ENCODE assay signal across 10 mouse cellular contexts in genomic region chr2:166135711-166136485, GRCm38 (mm10). TPM values are rescaled to one million over a fixed set of nuclear protein-coding genes. Genes with fewer than 3 reads are reported as not detected.
A peak's percentile ranks its signal among the peaks of the same experiment; 100 is the strongest.
DNase-seq lines count a peak whose midpoint lies in the region; ATAC-seq lines count a peak whose summit lies in the region.
"Had no signal": no experiment of that assay in that cellular context is flagged by ENCODE, and none has a peak within 500 bp of the region (broad histone marks: within the 10 kb centered on the region; RNA-seq: fewer than 3 reads in every experiment).

No protein-coding gene starts in this region.

- H3K27ac ChIP-seq in hindbrain, embryonic 12.5 days, result peak overlapping the region; percentile 40
- no peak overlapping the region; the same call in 1 of the 2 replicates for H3K27ac ChIP-seq in hindbrain, embryonic 11.5 days (ENCODE audit: low read depth, low read length)
- no peak overlapping the region; the same call in 1 of the 2 replicates for H3K27ac ChIP-seq in hindbrain, embryonic 16.5 days (ENCODE audit: low read depth, low read length)
- H3K27ac ChIP-seq in midbrain, embryonic 15.5 days, result peak overlapping the region; percentile 34; the same call in 1 of the 2 replicates

- peaks cover 27% of the 10 kb centered on the region for H3K4me1 ChIP-seq in hindbrain, embryonic 12.5 days
- H3K4me1 ChIP-seq in hindbrain, embryonic 11.5 days (replicated peaks; ENCODE audit: control insufficient read depth, insufficient read depth, low read length), result peaks cover 6% of the 10 kb centered on the region; the same call in 1 of the 2 replicates
- peaks cover 13% of the 10 kb centered on the region for H3K4me1 ChIP-seq in hindbrain, embryonic 16.5 days (ENCODE audit: control insufficient read depth, insufficient read depth, low read depth, low read length)
- H3K4me1 ChIP-seq in midbrain, embryonic 15.5 days, result peaks cover 16% of the 10 kb centered on the region

- peak; percentile 71 to 77 for DNase-seq in cerebellum, postnatal 10 days
- no peak for DNase-seq in cerebellum, adult 11-12 months
- DNase-seq in hindbrain, embryonic 11.5 days (ENCODE audit: low spot score), result no peak
- no peak for DNase-seq in urinary bladder, postnatal 4 days (ENCODE audit: low spot score in 2 of 2)

- H3K36me3 ChIP-seq in hindbrain, embryonic 12.5 days, result peaks cover 14% of the 10 kb centered on the region
- no peaks in the 10 kb centered on the region for H3K36me3 ChIP-seq in hindbrain, embryonic 11.5 days (ENCODE audit: control insufficient read depth, insufficient read depth, low read length)
- H3K36me3 ChIP-seq in hindbrain, embryonic 16.5 days (ENCODE audit: control insufficient read depth, insufficient read depth, low read length), result peaks cover 2% of the 10 kb centered on the region; the same call in 1 of the 2 replicates
- peaks cover 5% of the 10 kb centered on the region; the same call in 1 of the 2 replicates for H3K36me3 ChIP-seq in midbrain, embryonic 15.5 days (replicated peaks)

- H3K27me3 ChIP-seq in hindbrain, embryonic 12.5 days, result peaks cover 4% of the 10 kb centered on the region; the same call in 1 of the 2 replicates
- H3K27me3 ChIP-seq in hindbrain, embryonic 11.5 days (ENCODE audit: control insufficient read depth, insufficient read depth, low read length), result no peaks in the 10 kb centered on the region
- no peaks in the 10 kb centered on the region for H3K27me3 ChIP-seq in hindbrain, embryonic 16.5 days (replicated peaks; ENCODE audit: control insufficient read depth, insufficient read depth, low read length)
- no peaks in the 10 kb centered on the region for H3K27me3 ChIP-seq in midbrain, embryonic 15.5 days (replicated peaks)

- H3K4me2 ChIP-seq in hindbrain, embryonic 12.5 days (replicated peaks), result 0 out of 2 replicates have a peak overlapping the region, but pooled peaks have one; percentile 4
- no peak overlapping the region for H3K4me2 ChIP-seq in hindbrain, embryonic 11.5 days (replicated peaks; ENCODE audit: low read depth, low read length)
- H3K4me2 ChIP-seq in hindbrain, embryonic 16.5 days (ENCODE audit: low read length), result 0 out of 2 replicates have a peak overlapping the region, but pooled peaks have one; percentile 15
- H3K4me2 ChIP-seq in midbrain, embryonic 15.5 days, result no peak overlapping the region

- H3K9me3 ChIP-seq in hindbrain, embryonic 12.5 days (replicated peaks), result no peaks in the 10 kb centered on the region
- no peaks in the 10 kb centered on the region for H3K9me3 ChIP-seq in hindbrain, embryonic 11.5 days (ENCODE audit: control insufficient read depth, low read length)
- no peaks in the 10 kb centered on the region for H3K9me3 ChIP-seq in hindbrain, embryonic 16.5 days (ENCODE audit: control insufficient read depth, low read length)
- no peaks in the 10 kb centered on the region for H3K9me3 ChIP-seq in midbrain, embryonic 15.5 days

- 42% methylated on average over 16 of the region's 16 CpGs for WGBS in hindbrain, embryonic 12.5 days
- 56% methylated on average over 16 of the region's 16 CpGs for WGBS in hindbrain, embryonic 11.5 days
- 31% methylated on average over 16 of the region's 16 CpGs for WGBS in hindbrain, embryonic 16.5 days
- 28% methylated on average over 16 of the region's 16 CpGs for WGBS in midbrain, embryonic 15.5 days

- no peak for ATAC-seq in hindbrain, embryonic 12.5 days (ENCODE audit: low FRiP score)
- ATAC-seq in hindbrain, embryonic 11.5 days (ENCODE audit: low FRiP score), result no peak
- peak; percentile 74 for ATAC-seq in hindbrain, embryonic 16.5 days
- ATAC-seq in midbrain, embryonic 15.5 days (replicated peaks), result no peak; the same call in 1 of the 2 replicates
- no peak for ATAC-seq in CD4-positive, CD25-positive, alpha-beta regulatory T cell, adult 4 months
- ATAC-seq: inflammation-experienced regulatory T-cells, adult 6 months had no signal

- H3K4me3 ChIP-seq in hindbrain, embryonic 12.5 days, result no peak overlapping the region
- H3K4me3 ChIP-seq in hindbrain, embryonic 11.5 days (ENCODE audit: low read depth, low read length), result no peak overlapping the region
- no peak overlapping the region for H3K4me3 ChIP-seq in hindbrain, embryonic 16.5 days (ENCODE audit: low read length)
- no peak overlapping the region for H3K4me3 ChIP-seq in midbrain, embryonic 15.5 days
- H3K4me3 ChIP-seq: erythroblast, embryonic 14.5 days had no signal

- H3K9ac ChIP-seq in hindbrain, embryonic 12.5 days, result no peak overlapping the region
- H3K9ac ChIP-seq in hindbrain, embryonic 11.5 days (ENCODE audit: low read depth, low read length), result no peak overlapping the region
- H3K9ac ChIP-seq in hindbrain, embryonic 16.5 days (ENCODE audit: low read depth, low read length), result 0 out of 2 replicates have a peak overlapping the region, but pooled peaks have one; percentile 11
- no peak overlapping the region for H3K9ac ChIP-seq in midbrain, embryonic 15.5 days

RNA-seq across cellular contexts. Expression of gene Sulf2, which starts 19.6 kb away (rescaled TPM):
- 185 and 186 TPM in 2 replicates for polyA plus RNA-seq in hindbrain, embryonic 12.5 days (2016; fragmentation: Nextera tagmentation; extraction: Ambion mirVana)
- polyA plus RNA-seq in hindbrain, embryonic 11.5 days (2014; fragmentation: Nextera tagmentation; extraction: Ambion mirVana), result 104 and 115 TPM in 2 replicates
- 73.6 and 101 TPM in 2 replicates for polyA plus RNA-seq in hindbrain, embryonic 16.5 days (2015; fragmentation: Nextera tagmentation; extraction: Ambion mirVana)
- polyA plus RNA-seq in midbrain, embryonic 15.5 days (2015; fragmentation: Nextera tagmentation; extraction: Ambion mirVana), result 106 and 108 TPM in 2 replicates
- 1 to 10 TPM; 2.5 to 5.6 TPM for polyA plus RNA-seq in CD4-positive, CD25-positive, alpha-beta regulatory T cell, adult 4 months (2017; shearing (Covaris generic))

Comparison
In these comparisons a context has a peak if more than half of its experiments do, and no peak if none do; other contexts are left out.
1. DNase-seq: peak in cerebellum, postnatal 10 days (2 of 2); none in cerebellum, adult 11-12 months (single experiment), hindbrain, embryonic 11.5 days (single experiment) and urinary bladder, postnatal 4 days (0 of 2).
2. H3K27ac ChIP-seq: peak in hindbrain, embryonic 12.5 days (single experiment) and midbrain, embryonic 15.5 days (single experiment); none in hindbrain, embryonic 11.5 days (single experiment) and hindbrain, embryonic 16.5 days (single experiment).
3. H3K4me2 ChIP-seq: peak in hindbrain, embryonic 12.5 days (single experiment) and hindbrain, embryonic 16.5 days (single experiment); none in hindbrain, embryonic 11.5 days (single experiment) and midbrain, embryonic 15.5 days (single experiment).
4. RNA of gene Sulf2, which starts 19.6 kb away (polyA plus RNA-seq): 185 to 186 TPM in hindbrain, embryonic 12.5 days, 104 to 115 TPM in hindbrain, embryonic 11.5 days, 106 to 108 TPM in midbrain, embryonic 15.5 days and 73.6 to 101 TPM in hindbrain, embryonic 16.5 days; 2.5 to 5.6 TPM in CD4-positive, CD25-positive, alpha-beta regulatory T cell, adult 4 months; every median in the first group is over 10 times any median in the second.